Mouse (Mus musculus): ENCODE data around the gene Gm20388.

Gene Gm20388

DNA sequence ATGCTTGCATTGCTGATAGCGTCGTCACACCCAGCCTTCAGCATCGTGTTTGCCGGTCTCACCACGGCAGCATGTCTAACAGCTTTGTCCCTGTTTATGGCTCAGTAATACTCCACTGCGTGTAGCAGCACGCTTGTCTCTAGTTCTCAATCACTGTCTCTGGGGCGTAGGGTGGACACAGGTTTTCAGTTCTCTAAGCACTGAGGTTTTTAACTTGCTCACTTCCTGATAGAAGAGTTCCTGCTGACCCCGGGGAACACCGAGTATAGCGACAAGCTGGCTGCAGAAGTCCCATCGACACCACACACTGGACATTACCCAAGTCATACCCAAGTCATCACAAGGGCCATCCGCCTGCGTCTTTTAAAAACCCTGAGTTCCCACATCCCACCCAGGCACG is 525.1 kb downstream of the Gm20388 start:
- no peak for DNase-seq (ENCODE audit: low read depth, low spot score)

DNA sequence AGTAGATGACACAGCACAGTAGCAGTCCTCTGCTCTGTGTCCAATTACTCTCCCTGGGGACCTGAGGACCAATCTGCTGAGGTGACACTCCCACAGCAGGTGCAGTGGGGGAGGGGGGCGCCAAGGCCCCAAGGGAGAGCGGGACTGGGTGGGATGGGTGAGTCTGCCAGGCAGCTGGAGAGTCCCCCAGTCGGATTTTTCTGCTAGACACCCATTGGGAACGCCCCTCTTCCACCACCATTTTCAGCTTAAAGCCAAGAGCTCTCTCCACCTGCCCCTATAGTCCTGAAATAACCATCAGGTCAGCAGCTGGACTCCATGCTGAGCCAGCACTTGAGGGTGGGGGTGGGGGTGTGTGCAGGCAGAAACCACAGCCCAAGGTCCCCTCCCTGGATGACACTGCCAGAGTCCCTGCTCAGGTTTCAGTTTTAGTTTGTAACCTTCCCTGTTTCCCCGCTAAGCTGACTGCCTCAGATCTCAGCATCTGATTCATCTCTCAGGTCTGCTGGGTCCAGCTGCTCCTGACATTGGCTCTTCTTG is 525.9 kb downstream of the Gm20388 start:
- DNase-seq (ENCODE audit: low read depth, low spot score), result no peak

DNA sequence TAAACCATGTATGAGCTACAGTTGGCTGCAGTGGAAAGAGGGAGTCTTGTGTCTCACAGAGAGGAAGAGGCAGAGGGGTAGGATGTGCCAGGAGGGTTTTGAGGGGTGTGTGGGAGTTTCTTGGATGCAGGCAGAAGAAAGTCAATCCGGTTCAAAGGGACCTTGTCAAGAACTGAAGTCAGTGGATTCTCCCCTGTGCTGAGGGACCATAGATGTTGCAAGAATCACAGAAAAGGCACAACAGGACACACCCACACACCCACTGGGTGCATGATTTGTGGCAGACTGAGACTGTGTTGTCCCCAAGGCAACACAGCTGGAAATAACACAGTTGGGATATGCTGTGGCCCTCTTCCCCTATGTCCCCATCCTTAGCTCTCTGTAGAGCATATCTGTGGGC is 526.6 kb downstream of the Gm20388 start:
- DNase-seq (ENCODE audit: low read depth, low spot score), result peak; percentile 79

GRCm38 (mm10) chr8:120437666-120438395 is 527.2 kb downstream of the Gm20388 start:
- DNase-seq (ENCODE audit: low read depth, low spot score), result peak; percentile 94

DNA sequence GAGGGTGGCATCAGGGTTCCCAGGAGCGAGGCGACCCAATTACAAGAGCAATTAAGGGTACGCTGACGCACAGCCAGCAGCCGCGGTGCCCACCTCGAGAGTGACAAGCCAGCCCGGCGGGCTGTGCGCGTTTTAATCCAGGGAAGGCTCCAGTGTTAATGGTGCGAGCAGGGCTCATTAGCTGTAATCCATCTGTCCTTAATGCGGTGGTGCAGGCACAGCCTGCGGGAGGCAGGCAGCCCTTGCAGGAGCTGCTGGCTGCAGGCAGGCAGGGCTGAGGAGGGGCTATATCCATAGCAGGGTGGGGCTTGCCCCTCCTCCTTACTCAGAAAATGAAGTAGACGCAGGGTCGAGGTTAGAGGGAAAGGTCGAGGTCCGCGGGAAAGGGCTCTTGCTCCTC is 528.7 kb downstream of the Gm20388 start:
- DNase-seq (ENCODE audit: low read depth, low spot score), result peak; percentile 59

GRCm38 (mm10) chr8:120440739-120441138 is 530.1 kb downstream of the Gm20388 start:
- DNase-seq (ENCODE audit: low read depth, low spot score), result peak; percentile 86

DNA sequence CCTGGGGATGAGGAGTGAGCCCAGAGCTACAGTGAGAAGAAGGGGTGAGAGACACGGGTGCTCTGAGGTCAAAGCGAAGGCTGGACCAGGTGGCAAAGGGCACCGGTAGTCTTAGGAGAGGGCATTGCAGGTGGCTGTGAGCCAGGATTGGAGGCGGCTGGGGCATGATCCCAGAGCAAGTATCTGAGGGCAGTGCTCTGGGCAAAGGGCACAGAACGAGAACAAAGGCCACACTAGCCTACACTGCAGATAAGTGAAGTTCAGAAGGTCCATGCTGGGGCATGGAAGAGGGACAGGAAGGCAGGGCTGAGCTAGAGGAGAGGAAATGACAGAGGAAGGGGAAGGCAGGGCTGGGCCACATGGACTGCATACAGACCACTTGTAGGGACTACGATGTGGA is 531.0 kb downstream of the Gm20388 start:
- DNase-seq (ENCODE audit: low read depth, low spot score), result no peak

DNA sequence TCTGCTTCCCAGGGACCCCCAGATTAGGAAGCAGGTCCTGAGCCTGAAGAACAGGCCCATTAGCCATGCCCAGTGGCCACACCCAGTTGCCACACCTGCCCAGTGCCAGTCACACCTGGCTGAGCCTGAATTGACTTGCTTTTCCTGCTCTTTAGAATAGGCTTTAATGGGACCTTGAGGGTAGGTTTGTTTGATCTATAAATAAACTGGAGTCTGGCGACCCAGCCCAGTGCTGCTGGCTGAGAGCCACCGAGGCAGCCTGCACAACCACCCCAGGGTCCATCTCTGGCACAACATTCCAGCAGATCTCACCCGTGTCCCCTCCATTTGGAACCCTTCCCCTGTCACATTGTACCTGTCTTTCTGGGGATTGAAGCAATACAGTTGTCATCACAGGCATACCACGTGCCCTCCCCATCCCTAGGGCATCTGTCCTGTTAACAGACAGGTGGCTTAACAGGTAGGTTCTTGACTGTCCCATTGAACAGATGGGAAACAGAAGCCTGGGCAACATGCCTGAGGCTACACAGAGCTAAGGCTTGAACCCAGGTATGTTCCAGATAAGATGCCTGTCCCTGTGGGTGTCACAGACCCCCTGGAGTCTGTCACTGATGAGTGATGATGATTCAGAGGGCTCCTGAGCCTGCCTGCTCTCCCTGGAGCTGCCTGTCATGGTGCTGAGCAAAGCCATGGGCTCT is 531.8 kb downstream of the Gm20388 start:
- DNase-seq (ENCODE audit: low read depth, low spot score), result peak; percentile 53

- DNase-seq (ENCODE audit: low read depth, low spot score), result no peak
Observed at GRCm38 (mm10) chr8:120445249-120445648, 534.6 kb downstream of the Gm20388 start.

GRCm38 (mm10) chr8:120448131-120448530 is 537.5 kb downstream of the Gm20388 start:
- DNase-seq (ENCODE audit: low read depth, low spot score), result no peak

DNA sequence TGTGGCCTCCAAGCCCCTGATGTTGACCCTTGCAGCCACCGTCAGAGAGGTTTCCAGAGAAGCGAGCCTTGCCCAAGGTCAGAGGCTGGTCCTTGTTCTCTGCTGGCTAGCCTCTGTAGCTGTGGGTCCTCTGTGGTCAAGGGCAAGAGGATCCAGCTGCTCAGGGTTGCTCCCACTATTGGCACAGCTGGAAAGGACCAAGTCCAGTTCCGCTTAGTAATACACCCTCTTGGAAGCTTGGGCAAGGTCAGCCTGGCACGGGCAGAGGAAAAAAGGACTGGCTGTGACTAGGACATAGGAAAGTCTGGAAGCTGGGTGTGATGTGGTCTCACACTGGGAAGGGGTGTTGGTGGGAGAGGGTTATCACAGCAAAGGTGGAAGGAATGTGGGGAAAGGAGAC is 538.5 kb downstream of the Gm20388 start:
- peak; percentile 38 for DNase-seq (ENCODE audit: low read depth, low spot score)

GRCm38 (mm10) chr8:120449608-120450031 is 539.0 kb downstream of the Gm20388 start:
- peak; percentile 93 for DNase-seq (ENCODE audit: low read depth, low spot score)

GRCm38 (mm10) chr8:120452111-120452510 is 541.5 kb downstream of the Gm20388 start:
- DNase-seq (ENCODE audit: low read depth, low spot score), result no peak

- DNase-seq (ENCODE audit: low read depth, low spot score), result no peak
Observed at GRCm38 (mm10) chr8:120454404-120454803, 543.8 kb downstream of the Gm20388 start.

DNA sequence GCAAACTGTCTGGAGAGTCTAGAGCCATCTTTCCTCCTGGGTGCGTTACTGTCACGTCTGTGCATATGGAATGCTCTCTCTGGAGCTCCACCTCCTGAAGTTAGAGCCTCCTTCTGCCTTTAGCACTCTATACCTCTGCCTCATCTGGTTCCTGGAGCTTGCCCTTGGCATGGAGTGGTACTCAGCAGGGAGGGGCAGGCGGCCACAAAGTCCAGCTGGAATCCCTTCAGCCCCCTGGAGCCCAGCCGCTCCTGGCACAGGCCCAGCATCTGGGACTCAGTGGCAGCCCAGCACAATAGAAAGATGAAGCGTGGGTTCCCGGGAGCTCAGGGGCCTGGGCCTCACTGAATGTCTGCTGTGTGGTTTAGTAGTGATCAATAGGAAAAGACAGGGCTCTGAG is 549.7 kb downstream of the Gm20388 start:
- peak; percentile 54 for DNase-seq (ENCODE audit: low read depth, low spot score)

GRCm38 (mm10) chr8:120462119-120462551 is 551.5 kb downstream of the Gm20388 start:
- peak; percentile 40 for DNase-seq (ENCODE audit: low read depth, low spot score)

GRCm38 (mm10) chr8:120462611-120463010 is 552.0 kb downstream of the Gm20388 start:
- peak; percentile 53 for DNase-seq (ENCODE audit: low read depth, low spot score)

- DNase-seq (ENCODE audit: low read depth, low spot score), result no peak
Observed at GRCm38 (mm10) chr8:120463918-120464584, 553.4 kb downstream of the Gm20388 start.

GRCm38 (mm10) chr8:120464585-120464937 is 553.9 kb downstream of the Gm20388 start:
- no peak for DNase-seq (ENCODE audit: low read depth, low spot score)

GRCm38 (mm10) chr8:120465710-120466109 is 555.1 kb downstream of the Gm20388 start:
- DNase-seq (ENCODE audit: low read depth, low spot score), result peak; percentile 42

- no peak for DNase-seq (ENCODE audit: low read depth, low spot score)
Observed at GRCm38 (mm10) chr8:120466266-120466665, 555.6 kb downstream of the Gm20388 start.

DNA sequence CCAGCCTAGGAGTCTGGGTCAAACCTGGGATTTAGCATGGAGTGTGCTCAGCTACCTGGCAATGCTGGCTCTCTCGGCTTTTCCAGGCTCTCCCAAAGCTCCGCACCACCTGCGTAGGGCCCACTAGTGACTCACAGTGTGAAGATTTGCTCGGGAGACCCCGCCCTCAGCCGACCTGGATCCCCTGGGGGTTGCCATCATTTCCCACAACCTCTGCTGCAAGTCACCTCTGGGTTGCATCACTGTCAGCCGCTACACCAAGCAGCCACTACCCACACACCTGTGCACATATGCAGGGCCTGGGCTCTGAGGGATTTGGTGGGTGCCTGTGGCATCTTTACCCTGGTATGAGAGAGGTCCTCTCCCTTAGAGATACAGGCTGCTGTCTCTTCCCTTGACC is 557.0 kb downstream of the Gm20388 start:
- DNase-seq (ENCODE audit: low read depth, low spot score), result no peak
